Comparison of ENCODE assay signal across 9 mouse cellular contexts in the genomic region with DNA sequence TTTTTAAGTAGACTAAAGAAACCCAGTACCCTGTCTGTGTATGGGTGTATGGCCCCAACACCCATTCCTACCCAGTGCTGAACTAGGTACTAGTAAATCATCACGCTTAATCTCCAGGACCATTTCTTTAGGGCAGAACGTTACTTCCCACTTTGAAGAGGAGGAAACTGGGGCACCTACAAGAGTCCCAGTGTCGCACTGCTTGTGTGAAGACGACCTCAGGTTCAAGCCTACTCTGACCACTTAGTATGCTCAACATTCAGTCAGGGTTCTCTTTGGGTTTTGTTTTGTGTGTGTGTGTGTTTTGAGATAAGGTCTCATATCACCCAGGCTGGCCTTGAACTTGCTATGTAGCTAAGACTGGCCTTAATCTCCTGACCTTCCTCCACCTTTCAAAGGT. TPM values are rescaled to one million over a fixed set of nuclear protein-coding genes. Genes with fewer than 3 reads are reported as not detected.
A peak's percentile ranks its signal among the peaks of the same experiment; 100 is the strongest.
DNase-seq lines count a peak whose midpoint lies in the region; ATAC-seq and TF ChIP-seq lines count a peak whose summit lies in the region.
"Had no signal": no experiment of that assay in that cellular context is flagged by ENCODE, and none has a peak within 500 bp of the region (broad histone marks: within the 10 kb centered on the region; RNA-seq: fewer than 3 reads in every experiment).

No protein-coding gene starts in this region.

- H3K4me1 ChIP-seq in hindbrain, embryonic 10.5 days (replicated peaks), result peaks cover 79% of the 10 kb centered on the region
- H3K4me1 ChIP-seq in liver, postnatal 0 days (ENCODE audit: insufficient read depth), result peaks cover 43% of the 10 kb centered on the region
- no peaks in the 10 kb centered on the region; the same call in 1 of the 2 replicates for H3K4me1 ChIP-seq in kidney, adult 2 months (ENCODE audit: control insufficient read depth, insufficient read depth, low read length)

- no peak for ATAC-seq in liver, postnatal 0 days

- WGBS in hindbrain, embryonic 10.5 days, result 81% methylated on average over 4 of the region's 4 CpGs
- 34% methylated on average over 4 of the region's 4 CpGs for WGBS in liver, postnatal 0 days (ENCODE audit: insufficient replicate concordance)
- WGBS in kidney, adult 2 months, result 91% methylated on average over 4 of the region's 4 CpGs

- no peak for TF ChIP-seq POLR2A in kidney, adult 2 months (IDR thresholded peaks at IDR 0.05; ENCODE audit: low read depth, low read length)

- no peaks in the 10 kb centered on the region for H3K9me3 ChIP-seq in hindbrain, embryonic 10.5 days
- no peaks in the 10 kb centered on the region for H3K9me3 ChIP-seq in liver, postnatal 0 days (ENCODE audit: low read length)

- DNase-seq in right cerebral cortex, postnatal 14 days, result peak; percentile 2
- DNase-seq in right cerebral cortex, adult 18-20 months, result no peak
- no peak for DNase-seq in hindbrain, embryonic 10.5 days (ENCODE audit: low spot score)
- no peak for DNase-seq in liver, postnatal 0 days
- no peak for DNase-seq in MN1 (ENCODE audit: low spot score)
- DNase-seq in left cerebral cortex, adult 18-20 months (ENCODE audit: low spot score in 2 of 2), result no peak
- DNase-seq in kidney, adult 2 months, result no peak
- DNase-seq: kidney, adult 8-10 months; right cerebral cortex, postnatal 4 days had no signal

- peaks cover 44% of the 10 kb centered on the region for H3K36me3 ChIP-seq in hindbrain, embryonic 10.5 days
- 0 out of 2 replicates have a peak, but pooled peaks cover 5% of the 10 kb centered on the region for H3K36me3 ChIP-seq in liver, postnatal 0 days (replicated peaks; ENCODE audit: insufficient read depth, low read length)
- H3K36me3 ChIP-seq in kidney, adult 2 months (ENCODE audit: control insufficient read depth, insufficient read depth, low read length), result no peaks in the 10 kb centered on the region

- no peak overlapping the region for H3K27ac ChIP-seq in hindbrain, embryonic 10.5 days
- peak overlapping the region; percentile 70 for H3K27ac ChIP-seq in liver, postnatal 0 days (ENCODE audit: low read depth)
- no peak overlapping the region for H3K27ac ChIP-seq in kidney, adult 2 months (ENCODE audit: insufficient read depth, low read depth, low read length)

- TF ChIP-seq CTCF in liver, postnatal 0 days (IDR thresholded peaks at IDR 0.05; ENCODE audit: low read depth), result no peak
- TF ChIP-seq CTCF in kidney, adult 2 months (conservative IDR thresholded peaks at IDR 0.05; ENCODE audit: insufficient read depth, insufficient read length, low read depth, low read length), result no peak

- no peak overlapping the region; the same call in 1 of the 2 replicates for H3K9ac ChIP-seq in liver, postnatal 0 days (replicated peaks)

- peak overlapping the region; percentile 90 for H3K4me3 ChIP-seq in hindbrain, embryonic 10.5 days
- H3K4me3 ChIP-seq in liver, postnatal 0 days (ENCODE audit: low read depth, low read length), result peak overlapping the region; percentile 90
- H3K4me3 ChIP-seq in kidney, adult 2 months (ENCODE audit: insufficient read depth, low read depth, low read length), result no peak overlapping the region

- H3K4me2 ChIP-seq in liver, postnatal 0 days (ENCODE audit: low read depth, low read length), result peak overlapping the region; percentile 100

- peaks cover 11% of the 10 kb centered on the region for H3K27me3 ChIP-seq in hindbrain, embryonic 10.5 days (ENCODE audit: insufficient read depth, poor library complexity, severe bottlenecking)
- no peaks in the 10 kb centered on the region for H3K27me3 ChIP-seq in liver, postnatal 0 days (ENCODE audit: insufficient read depth, low read length)
- H3K27me3 ChIP-seq in kidney, adult 2 months (replicated peaks; ENCODE audit: control insufficient read depth, insufficient read depth, low read length), result no peaks in the 10 kb centered on the region

- TF ChIP-seq EP300 in liver, postnatal 0 days (IDR thresholded peaks at IDR 0.05; ENCODE audit: low read depth), result no peak

RNA-seq across cellular contexts. Expression of gene Ccdc88c, which starts 2.8 kb away (rescaled TPM):
- polyA plus RNA-seq in hindbrain, embryonic 10.5 days (2016; fragmentation: Nextera tagmentation; extraction: Ambion mirVana), result 13.3 and 17.6 TPM in 2 replicates
- polyA plus RNA-seq in liver, postnatal 0 days (2015; fragmentation: Nextera tagmentation; extraction: Ambion mirVana), result 3.6 and 4.2 TPM in 2 replicates
- total RNA-seq in left cerebral cortex, adult 18-20 months (2021), result 10 to 100 TPM; 19.1 to 24.0 TPM
- 5.4 and 6.6 TPM in 2 replicates for polyA plus RNA-seq in kidney, adult 2 months (2012; rRNA removed)

RNA-seq across cellular contexts. Expression of gene Ppp4r3a, which starts 57.5 kb away (rescaled TPM):
- polyA plus RNA-seq in hindbrain, embryonic 10.5 days (2016; fragmentation: Nextera tagmentation; extraction: Ambion mirVana), result 50.3 and 50.8 TPM in 2 replicates
- polyA plus RNA-seq in liver, postnatal 0 days (2015; fragmentation: Nextera tagmentation; extraction: Ambion mirVana), result 14.1 and 15.2 TPM in 2 replicates
- 10 to 100 TPM; 44.2 to 44.6 TPM for total RNA-seq in left cerebral cortex, adult 18-20 months (2021)
- polyA plus RNA-seq in kidney, adult 2 months (2012; rRNA removed), result 9.1 and 10.4 TPM in 2 replicates
